Mouse (Mus musculus) kidney, adult 2 months (tissue): Measurements from ENCODE around the gene Cbarp. TPM values are rescaled to one million over a fixed set of nuclear protein-coding genes. Genes with fewer than 3 reads are reported as not detected.

Source experiments
- DNase-seq: peaks from one replicate; pipeline ENCODE4 v3.0.0; 2021
- H3K27ac ChIP-seq: fragments of 200-500 bp; 2 replicates; pipeline ENCODE4 v1.5.1; 2012; ENCODE audit warnings: low read depth, low read length, control low read depth, inconsistent platforms; ENCODE audit not compliant: insufficient read depth
- H3K27me3 ChIP-seq: fragments of 200-500 bp; replicated peaks from 2 replicates; pipeline ENCODE4 v1.6.1; 2012; ENCODE audit warnings: mild to moderate bottlenecking, moderate library complexity, low read length, inconsistent platforms; ENCODE audit not compliant: control insufficient read depth, insufficient read depth
- H3K36me3 ChIP-seq: fragments of 200-500 bp; 2 replicates; pipeline ENCODE4 v1.6.1; 2012; ENCODE audit warnings: mild to moderate bottlenecking, moderate library complexity, low read length, inconsistent platforms; ENCODE audit not compliant: control insufficient read depth, insufficient read depth
- H3K4me1 ChIP-seq: fragments of 200-500 bp; 2 replicates; pipeline ENCODE4 v1.6.1; 2011; ENCODE audit warnings: low read length; ENCODE audit not compliant: control insufficient read depth, insufficient read depth
- H3K4me3 ChIP-seq: fragments of 200-500 bp; 2 replicates; pipeline ENCODE4 v1.5.1; 2011; ENCODE audit warnings: mild to moderate bottlenecking, low read depth, low read length, control low read depth; ENCODE audit not compliant: insufficient read depth
- CTCF ChIP-seq: fragments of 200-500 bp; conservative IDR thresholded peaks from 2 replicates; pipeline ENCODE4 v1.5.1; 2011; ENCODE audit warnings: low read depth, mild to moderate bottlenecking, control low read depth, low read length, moderate library complexity, mixed read lengths; ENCODE audit not compliant: insufficient read depth, insufficient read length
- POLR2A ChIP-seq: fragments of 200-500 bp; IDR thresholded peaks from one replicate; pipeline ENCODE4 v1.6.1; 2011; ENCODE audit warnings: low read depth, low read length, control low read depth
- whole genome bisulfite sequencing: fragments of 180-500 bp; shearing (Covaris S2); methylation state at CpG from one replicate; pipeline ENCODE4 v1.1.7; 2018; 5-methylcytosine and 5-hydroxymethylcytosine counted together
- polyA plus RNA-seq: library from polyadenylated mRNA; depleted of rRNA; stranded (reverse); fragments of >200 nt; gene quantifications from 2 replicates; pipeline ENCODE4 v1.2.3, GENCODE M21; 2012

The Cbarp gene
- polyA plus RNA-seq, 1 experiment, result 8.1 TPM

DNA sequence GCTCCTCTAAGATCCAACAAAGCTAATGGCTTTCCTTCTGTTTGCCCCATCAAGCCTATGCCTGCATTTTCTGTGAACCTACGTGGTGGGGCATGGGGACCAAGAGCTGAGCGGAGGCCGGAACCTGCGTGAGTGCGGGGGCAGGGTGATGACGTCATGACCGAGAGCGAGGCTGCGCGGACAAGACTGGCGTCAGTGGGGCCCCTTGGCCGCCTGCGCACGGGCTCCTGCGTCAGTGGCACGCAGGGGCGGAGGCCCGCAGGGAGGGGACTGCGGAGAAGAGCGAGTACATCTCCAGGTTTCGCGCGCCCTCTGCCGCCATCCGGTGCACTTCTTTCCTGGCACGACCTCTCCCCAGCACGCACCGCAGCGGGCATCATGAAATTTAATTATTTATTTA, 608 bp upstream of the Cbarp start:
- Histone ChIP-seq H3K27me3 (no peaks in the 10 kb centered on the region), H3K27ac (peak overlapping the region; percentile 78), H3K4me1 (peaks cover 10% of the 10 kb centered on the region), H3K36me3 (no peaks in the 10 kb centered on the region), H3K4me3 (peak overlapping the region; percentile 44)
- peak; percentile 98 for DNase-seq
- peak; percentile 23 for TF ChIP-seq POLR2A
- TF ChIP-seq CTCF, result peak; percentile 82
- under 1% methylated on average over 29 of the region's 29 CpGs for WGBS

DNA sequence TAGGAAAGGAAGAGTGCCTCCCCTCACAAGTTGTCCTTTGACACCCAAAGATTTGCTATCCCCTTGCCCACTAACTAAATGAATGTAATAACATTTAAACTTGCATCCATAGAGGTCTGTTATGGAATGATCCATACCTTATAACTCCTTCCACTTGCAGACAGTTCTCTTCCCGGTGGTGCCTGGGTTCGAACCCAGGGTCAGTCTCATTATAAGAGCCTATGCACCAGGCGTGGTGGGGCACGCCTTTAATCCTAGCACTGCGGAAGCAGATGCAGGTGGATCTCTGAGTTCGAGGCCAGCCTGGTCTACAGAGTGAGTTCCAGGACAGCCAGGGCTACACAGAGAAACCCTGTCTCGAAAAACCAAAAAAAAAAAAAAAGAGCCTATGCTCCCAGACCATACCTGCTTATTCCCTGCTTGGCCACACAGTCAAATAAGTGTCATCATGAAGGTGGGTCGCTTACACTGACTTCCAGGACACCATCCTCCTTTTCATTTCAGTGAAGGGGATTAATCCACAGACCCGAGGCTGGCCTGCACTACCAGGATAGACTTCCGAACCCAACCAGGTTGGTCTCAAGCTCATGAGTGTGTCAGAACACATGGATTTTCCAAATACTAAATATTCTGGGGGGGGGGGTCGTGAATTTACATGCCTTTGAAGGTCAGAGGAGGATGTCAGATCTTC, 515 bp downstream of the Cbarp start:
- H3K27me3 ChIP-seq, result no peaks in the 10 kb centered on the region
- no peak overlapping the region for H3K4me3 ChIP-seq
- DNase-seq, result no peak
- no peaks in the 10 kb centered on the region for H3K36me3 ChIP-seq
- H3K4me1 ChIP-seq, result peaks cover 4% of the 10 kb centered on the region; the same call in 1 of the 2 replicates
- WGBS, result 81% methylated on average over 11 of the region's 11 CpGs
- no peak for TF ChIP-seq CTCF
- no peak for TF ChIP-seq POLR2A
- H3K27ac ChIP-seq, result no peak overlapping the region

DNA sequence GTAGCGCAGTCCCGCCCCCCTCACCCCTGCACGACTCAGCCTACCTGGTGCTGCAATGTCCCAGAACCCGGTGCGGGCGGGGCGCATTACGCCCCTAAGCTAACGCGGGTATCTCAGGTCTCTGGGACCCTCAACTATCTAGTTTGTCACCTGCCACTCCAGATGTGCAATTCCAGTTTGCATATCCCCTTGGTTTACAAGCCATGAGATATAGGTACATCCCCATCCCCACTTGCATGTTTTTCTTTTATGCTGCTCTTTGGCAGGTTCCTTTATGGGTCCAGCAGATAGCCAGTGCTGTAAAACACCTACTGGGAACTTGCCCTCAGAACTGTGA, 1.2 kb downstream of the Cbarp start:
- no peaks in the 10 kb centered on the region for H3K36me3 ChIP-seq
- no peak overlapping the region for H3K27ac ChIP-seq
- 2% methylated on average over 10 of the region's 10 CpGs for WGBS

DNA sequence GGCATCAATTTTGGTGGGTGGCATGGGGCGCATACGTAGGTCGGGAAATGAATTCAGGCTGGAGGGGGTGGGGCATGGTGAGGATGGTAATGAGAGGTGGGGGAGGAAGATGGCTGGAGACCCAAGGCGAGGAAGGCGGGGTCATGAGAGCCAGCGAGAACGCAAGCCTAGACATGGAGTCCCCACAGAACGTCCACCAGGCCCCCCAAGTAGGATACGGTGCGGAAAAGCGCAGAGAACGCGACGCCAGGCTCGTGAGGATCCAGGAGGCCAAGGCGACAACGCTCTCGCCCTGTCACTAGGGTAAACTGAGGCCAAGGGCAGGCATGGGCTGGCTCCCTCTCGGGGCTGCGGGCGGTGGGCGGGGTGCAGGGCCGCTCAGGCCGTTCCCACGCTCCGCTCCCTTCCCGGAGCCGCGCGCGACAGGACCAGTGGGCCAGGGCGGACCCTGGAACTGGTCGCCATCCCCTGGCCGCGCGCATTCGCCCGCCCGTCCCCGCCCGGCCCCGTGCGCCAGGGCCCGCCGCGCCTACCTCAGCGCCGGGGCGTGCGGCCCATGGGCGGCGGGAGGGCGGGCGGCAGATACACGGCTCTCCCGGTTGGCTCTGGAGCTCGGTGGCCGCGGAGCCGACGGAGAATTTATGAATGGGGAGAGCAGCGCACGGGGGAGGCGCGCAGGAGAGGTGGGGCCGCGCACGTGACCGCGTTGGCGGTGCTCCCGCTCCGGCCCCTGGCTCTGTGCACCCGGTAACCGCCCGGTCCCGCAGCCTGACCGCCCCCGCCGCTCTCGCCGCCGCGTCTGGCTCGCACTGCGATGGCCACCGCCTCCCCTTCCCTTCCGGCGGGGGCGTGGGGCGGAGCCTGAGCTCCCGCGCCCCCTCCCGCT, 1.8 kb downstream of the Cbarp start, which contains the start of gene Atp5d:
Gene Atp5d, plus strand, starts transcription at position 80 of the 886 bp plus-strand sequence.
- no peaks in the 10 kb centered on the region for H3K36me3 ChIP-seq
- WGBS, result 1% methylated on average over 90 of the region's 94 CpGs
- no peaks in the 10 kb centered on the region for H3K27me3 ChIP-seq
- peak within 1 kb of the TSS; percentile 58 for H3K4me3 ChIP-seq
- peak; percentile 74 for DNase-seq
- peaks cover 3% of the 10 kb centered on the region; the same call in 1 of the 2 replicates for H3K4me1 ChIP-seq
- H3K27ac ChIP-seq, result no peak within 1 kb of the TSS
- peak; percentile 20 for TF ChIP-seq POLR2A
- no peak for TF ChIP-seq CTCF

More for the DNA sequence above, 1.2 kb downstream of the Cbarp start:
- DNase-seq, result no peak
- TF ChIP-seq POLR2A (no peak), CTCF (no peak)
- Histone ChIP-seq H3K4me1 (peaks cover 4% of the 10 kb centered on the region; the same call in 1 of the 2 replicates), H3K27me3 (no peaks in the 10 kb centered on the region), H3K4me3 (peak overlapping the region; percentile 58)

DNA sequence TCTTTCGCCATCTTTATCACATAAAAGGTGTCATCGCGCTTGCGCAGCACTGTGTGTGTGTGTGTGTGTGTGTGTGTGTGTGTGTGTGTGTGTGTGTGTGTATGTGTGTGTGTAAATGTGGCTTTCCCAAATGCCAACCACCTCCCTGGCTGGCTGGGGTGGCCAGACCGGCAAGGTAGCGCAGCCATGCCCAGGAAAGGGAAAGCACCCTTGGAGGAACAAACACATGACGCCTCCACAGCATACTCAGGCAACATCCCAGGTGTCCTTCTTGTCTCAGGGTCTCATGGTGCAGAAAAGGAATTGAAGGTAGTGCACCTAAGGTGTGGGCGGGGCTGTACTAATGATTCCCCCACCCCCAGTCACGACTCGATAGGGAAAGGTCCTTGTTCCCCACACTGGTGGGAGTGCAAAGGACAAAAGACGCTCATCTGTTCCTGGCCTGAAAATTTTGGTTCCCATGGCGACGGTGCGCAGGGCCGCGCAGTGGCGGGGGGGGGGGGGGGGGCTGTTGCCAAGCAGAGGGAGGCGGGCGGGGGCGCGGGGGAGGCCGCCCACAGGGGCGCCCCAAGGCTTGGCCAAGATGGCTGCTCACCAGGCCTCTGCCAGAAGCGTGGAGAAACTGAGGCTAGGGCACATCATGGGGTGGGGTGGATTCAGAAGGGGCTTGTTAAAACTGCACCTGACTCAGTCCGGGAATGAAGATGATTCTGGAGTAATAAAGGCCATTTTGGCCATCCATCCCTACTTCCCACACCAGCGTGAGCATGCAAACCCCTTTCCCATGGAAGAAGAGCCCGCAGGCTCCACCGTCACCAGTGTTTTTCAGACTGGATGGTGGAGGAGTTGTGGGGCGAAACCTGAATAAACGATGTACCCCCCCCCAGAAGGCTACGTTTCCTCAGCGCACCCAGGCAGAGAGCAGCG, 2.7 kb downstream of the Cbarp start:
- Histone ChIP-seq H3K27ac (no peak overlapping the region), H3K27me3 (no peaks in the 10 kb centered on the region), H3K36me3 (no peaks in the 10 kb centered on the region), H3K4me1 (no peaks in the 10 kb centered on the region; the same call in 1 of the 2 replicates), H3K4me3 (peak overlapping the region; percentile 58; the same call in 1 of the 2 replicates)
- peak; percentile 5 for DNase-seq
- TF ChIP-seq CTCF, result no peak
- no peak for TF ChIP-seq POLR2A
- WGBS, result 19% methylated on average over 30 of the region's 33 CpGs

DNA sequence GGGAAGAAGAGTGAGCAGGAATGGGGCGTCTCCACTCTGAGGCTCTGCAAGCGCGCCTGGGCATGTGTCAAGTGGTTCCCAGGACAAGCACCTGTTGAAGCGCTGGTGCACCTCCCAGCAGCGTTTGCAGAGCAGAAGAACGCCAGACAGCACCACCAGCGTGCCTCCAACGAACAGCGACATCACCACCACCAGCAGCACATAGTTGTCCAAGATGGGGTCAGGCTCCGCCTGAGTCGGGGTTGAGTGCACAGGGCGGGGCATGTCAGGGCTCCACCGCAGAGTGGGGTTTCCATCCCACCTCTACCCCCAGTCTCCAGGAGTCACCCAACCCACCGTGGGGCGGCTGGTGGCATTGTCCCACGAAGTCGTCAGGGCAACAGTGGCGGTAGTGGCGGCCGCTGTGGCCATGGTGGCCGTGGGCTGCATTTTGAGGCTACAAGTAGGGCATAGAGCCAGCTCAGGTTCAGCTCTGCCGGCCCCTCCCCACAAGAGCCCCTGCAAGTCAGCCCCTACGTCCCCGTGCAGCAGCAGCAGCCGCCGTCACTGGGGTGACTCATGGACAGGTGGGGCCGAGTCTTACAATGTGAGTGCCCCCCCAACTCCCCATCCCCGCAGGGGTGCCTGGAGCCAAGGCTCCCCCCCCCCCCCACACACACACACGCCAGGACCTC, 3.5 kb downstream of the Cbarp start:
- TF ChIP-seq CTCF (no peak), POLR2A (no peak)
- Histone ChIP-seq H3K27ac (no peak overlapping the region), H3K27me3 (no peaks in the 10 kb centered on the region), H3K36me3 (no peaks in the 10 kb centered on the region), H3K4me3 (no peak overlapping the region), H3K4me1 (no peaks in the 10 kb centered on the region)
- WGBS, result 26% methylated on average over 29 of the region's 29 CpGs
- DNase-seq, result no peak
